Mouse (Mus musculus) CD4-positive helper T cell, adult 2 months (primary cell): ENCODE results near the gene Psg25.
"Not testable (repeated sequence)": the region's sequence is repeated elsewhere in the genome, so short reads cannot be mapped to it uniquely, and the experiment has no call there.

Source experiments
- DNase-seq: peaks from one replicate; pipeline ENCODE4 v3.0.0-alpha.2; 2012; ENCODE audit warnings: low read depth, missing footprints, low spot score

Gene Psg25

DNA sequence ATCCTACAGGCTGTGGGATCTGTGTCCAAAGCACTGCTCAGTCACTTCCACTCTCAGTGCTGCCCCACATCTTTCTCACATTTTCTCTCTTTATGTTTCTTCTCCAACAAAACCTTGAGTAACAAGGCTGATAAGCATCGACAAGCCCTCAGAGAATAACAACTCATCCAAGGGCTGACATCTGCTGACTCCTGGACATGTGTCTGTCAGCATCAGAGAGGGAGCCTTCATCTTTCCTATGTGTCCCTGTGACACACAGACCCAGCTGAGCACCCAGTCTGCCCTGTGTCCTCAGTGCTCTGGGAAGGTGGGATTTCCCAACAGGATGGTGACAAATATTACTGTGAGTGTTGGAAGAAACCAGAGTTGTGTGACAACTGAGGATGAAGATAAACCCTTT, at the start of gene Psg25:
TSS of gene Psg25 (minus strand) at position 101 of the 400 bp plus-strand sequence.
- no peak for DNase-seq

DNA sequence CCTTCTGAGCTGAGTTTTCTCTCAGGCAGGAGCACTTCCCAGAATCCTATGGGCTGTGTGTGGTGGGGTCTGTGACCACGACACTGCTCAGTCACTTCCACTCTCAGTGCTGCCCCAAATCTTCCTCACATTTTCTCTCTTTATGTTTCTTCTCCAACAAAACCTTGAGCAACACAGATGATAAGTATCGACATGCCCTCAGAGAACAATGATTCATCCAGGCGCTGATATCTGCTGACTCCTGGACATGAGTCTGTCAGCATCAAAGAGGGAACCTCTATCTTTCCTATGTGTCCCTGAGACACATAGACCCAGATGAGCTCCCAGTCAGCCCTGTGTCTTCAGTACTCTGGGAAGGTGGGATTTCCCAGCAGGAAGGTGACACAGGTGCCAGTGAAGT, 35.1 kb upstream of the Psg25 start, which contains the start of gene Psg27:
TSS of gene Psg27 (minus strand) at position 101 of the 400 bp plus-strand sequence.
- no peak for DNase-seq

DNA sequence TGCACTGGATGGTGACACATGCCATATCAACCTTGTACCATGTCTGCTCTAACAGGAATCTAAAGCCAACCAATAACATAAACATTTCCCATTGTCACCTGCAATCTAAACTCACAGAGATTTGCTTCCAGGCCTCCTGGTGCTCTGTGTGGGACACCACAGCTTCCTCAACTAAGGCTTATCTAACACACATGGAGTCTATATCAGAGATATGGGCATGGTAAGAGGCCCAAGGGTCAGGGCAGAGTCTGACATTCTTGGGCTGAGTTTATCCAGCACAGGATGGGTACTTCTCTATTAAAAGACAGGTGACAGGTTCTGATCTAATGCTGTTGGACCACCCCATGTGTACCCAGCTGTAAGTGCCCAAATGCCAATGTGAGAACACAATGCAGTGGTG, 27.8 kb upstream of the Psg25 start:
- no peak for DNase-seq

DNA sequence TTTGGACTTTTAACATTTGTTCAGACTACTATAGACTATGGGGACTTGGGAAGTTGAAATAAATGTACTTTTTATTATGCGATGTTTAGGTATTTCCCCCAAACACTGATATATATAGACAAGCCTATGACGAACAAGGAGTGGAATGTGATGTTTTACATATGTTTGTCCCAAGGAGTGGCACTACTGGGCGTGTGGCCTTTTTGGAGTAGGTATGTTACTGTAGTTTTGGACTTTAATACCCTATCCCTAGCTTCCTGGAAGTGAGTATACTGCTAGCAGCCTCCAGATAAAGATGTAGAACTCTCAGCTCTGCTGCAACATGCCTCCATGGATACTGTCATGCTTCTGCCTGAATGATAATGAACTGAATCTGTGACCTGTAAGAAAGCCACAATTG, 23.7 kb upstream of the Psg25 start:
- DNase-seq: not testable (repeated sequence)

DNA sequence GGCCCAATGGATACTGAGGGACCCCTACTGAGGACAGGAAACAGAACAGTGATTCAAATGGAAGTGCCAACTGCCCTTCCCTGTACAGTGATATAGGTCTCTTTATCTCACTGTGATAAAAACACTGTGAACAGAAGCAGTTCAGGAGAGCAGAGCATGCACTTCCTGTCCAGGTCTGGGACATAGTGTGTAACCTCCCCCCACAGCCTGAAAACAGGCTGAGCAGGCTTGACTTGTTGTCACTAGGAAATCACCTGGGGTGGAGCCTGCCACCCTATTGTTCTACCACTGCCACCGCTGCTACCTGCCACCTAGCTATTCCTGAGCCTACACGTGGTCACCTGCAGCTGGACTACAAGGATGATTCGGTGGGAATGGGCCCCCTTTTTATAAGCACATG, 1.4 kb upstream of the Psg25 start:
- no peak for DNase-seq

DNA sequence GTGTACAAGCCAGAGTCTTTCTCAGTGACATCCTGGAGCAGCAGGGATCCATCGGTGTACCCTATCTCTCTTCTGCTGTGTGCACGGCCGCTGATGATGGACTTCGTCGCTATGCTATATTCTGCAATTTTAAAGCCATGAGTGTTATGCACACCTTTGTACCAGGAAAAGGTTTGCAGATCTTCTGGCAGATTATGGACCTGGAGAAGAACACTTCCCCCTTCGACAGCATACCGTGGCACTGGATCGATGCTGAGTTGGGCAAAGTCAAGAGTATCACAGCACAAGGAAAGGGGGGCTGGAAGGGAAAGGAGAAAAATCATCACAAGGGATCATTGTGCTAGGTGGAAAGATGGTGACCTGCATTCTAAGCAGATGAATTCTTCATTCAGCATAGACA, 7.4 kb downstream of the Psg25 start:
- DNase-seq: no peak

DNA sequence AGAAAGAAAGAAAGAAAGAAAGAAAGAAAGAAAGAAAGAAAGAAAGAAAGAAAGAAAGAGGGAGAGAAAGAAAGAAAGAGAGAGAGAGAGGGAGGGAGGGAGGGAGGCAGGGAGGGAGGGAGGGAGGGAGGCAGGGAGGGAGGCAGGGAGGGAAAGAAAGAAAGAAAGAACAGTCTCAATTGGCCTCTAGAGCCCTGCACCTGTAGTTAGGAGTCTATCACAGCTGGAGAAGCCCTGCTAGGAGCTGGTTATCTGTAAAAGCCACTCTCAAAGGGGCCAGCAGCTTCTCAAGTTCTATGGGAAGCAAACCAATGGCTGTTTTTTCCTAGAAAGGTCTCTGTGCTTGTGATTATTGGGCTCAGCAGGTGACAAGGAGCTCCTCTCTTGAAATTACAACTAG, 19.2 kb downstream of the Psg25 start:
- DNase-seq: not testable (repeated sequence)

DNA sequence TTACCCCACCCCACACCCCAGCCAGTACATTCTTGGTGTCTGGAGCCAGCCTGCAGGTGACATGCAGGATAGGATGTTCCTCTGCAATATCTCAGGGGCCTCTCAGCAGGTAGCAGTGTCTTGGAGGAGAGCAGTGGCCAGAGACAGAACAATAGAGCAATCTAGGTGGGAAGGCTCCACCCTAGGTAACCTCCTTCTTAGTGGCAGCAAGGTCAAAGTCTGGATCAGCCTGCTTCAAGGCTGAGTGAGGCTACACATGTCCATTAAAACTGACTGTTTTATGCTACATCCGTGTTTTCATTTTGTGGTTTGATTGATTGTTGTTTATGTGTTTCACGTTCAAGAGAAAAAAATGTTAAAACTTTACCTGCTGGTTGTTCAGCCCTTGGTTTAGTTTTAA, 19.7 kb downstream of the Psg25 start:
- not testable (repeated sequence) for DNase-seq

DNA sequence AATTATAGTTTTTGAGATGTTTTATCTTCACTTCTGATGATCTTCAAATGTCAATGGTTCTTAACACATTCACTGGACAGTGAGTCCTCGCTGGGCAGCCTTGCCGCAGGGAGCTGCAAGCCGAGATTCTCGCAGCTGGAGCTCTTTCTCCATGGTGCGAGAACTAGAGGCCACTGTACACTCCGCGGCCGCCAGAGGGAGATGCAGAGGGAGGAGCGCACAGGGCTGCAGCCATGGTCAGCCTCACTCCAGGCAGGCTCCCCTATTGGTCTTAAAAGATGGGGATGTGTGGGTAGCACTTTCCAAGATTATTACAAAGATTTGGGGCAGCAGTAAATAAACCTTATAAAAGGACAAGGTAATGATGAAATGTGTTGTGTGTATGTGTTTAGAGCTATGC, 20.6 kb downstream of the Psg25 start:
- DNase-seq: no peak

DNA sequence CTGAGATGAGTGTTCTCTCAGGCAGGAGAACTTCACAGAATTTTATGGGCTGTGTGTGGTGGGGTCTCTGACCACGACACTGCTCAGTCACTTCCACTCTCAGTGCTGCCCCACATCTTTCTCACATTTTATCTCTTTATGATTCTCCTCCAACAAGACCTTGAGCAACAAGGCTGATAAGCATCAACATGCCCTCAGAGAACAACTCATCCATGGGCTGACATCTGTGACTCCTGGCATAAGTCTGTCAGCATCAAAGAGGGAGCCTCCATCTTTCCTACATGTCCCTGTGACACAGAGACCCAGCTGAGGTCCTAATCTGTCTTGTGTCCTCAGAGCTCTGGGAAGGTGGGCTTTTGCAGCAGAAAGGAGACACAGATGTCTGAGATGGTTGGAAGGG, 48.0 kb downstream of the Psg25 start, which contains the start of gene Psg26:
TSS of gene Psg26 (minus strand) at position 101 of the 400 bp plus-strand sequence.
- DNase-seq: no peak
